Mouse (Mus musculus) cerebellum, postnatal 10 days (tissue): ENCODE results near the gene Zglp1.

Experiments
- DNase-seq, 2 experiments: peaks; one replicate each; pipeline ENCODE4 v3.0.0; 2021; ENCODE audit warnings: mixed read lengths in 2 of 2

Gene Zglp1

DNA sequence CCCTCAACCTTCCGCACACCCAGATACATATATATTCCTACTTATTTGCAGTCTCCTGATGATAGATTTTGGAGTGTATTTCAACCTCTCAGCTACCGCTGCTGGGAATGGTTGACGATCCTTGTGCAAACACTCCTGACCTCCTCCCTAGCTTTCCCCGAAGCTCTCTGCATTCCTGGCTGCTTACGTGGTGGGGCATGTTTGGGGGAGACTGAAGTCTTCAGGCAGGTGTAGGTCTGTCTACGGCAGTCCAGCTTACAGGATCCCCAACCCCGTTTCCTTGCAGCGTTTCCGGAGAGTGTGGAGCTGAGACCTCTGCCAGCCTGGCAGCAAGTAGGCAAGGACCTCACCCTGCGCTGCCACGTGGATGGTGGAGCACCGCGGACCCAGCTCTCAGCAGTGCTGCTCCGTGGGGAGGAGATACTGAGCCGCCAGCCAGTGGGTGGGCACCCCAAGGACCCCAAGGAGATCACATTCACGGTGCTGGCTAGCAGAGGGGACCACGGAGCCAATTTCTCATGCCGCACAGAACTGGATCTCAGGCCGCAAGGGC lies 41.6 kb downstream of the Zglp1 start:
- no peak for DNase-seq

DNA sequence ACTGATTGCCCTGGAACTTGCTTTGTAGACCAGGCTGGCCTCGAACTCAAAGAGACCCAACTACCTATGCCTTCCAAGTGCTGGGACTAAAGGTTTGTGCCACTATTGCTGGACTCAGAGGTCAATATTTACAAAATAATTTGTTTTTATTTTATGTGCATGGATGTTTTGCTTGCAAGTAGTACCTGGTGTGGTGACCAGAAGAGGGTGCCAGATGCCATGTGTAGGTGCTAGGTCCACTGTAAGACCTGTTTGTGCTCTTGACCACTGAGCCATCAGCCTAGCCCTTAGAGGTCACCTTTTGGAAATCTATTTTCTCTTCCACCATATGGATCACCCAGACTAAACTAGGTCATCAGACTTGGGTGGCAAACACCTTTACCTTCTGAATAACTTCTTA lies 44.2 kb downstream of the Zglp1 start:
- no peak for DNase-seq

DNA sequence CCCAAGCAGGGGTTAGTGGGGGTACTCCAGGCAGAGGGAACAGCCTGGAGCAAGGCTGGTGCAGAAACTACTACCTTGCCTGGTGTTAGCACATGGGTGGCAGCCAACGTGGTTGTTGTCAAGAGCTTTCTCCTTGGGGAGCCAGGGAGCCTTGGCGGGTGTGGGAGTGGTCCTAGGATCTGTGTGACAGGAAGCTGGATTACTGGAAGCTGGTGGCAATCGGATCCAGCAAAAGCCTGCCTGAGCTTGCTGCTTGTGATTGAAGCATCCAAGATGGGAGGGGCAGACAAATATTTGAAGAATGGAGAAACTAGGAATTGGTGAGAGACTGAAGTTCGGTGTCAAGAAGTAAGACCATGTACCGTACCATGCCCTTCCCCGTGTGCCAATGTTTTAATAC lies 44.6 kb downstream of the Zglp1 start:
- DNase-seq = no peak

DNA sequence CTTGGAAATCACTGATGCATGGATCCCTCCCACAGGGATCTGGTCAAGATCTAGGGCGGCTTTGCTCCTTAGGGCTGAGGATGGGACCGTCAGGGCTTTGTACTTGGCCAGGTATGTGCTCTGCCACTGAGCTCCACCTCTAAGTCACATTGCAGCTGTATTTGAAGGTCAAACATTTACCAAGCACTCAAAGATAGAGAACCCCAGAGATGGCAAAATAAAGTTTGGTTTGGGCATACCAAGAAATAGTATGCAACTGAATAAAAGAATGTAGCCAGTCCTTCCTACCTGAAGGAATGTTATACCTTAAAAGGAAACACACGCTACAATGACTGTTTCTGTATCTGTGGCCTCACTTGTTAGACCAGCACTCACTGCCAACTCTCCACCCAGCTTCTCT lies 45.5 kb downstream of the Zglp1 start:
- no peak for DNase-seq

DNA sequence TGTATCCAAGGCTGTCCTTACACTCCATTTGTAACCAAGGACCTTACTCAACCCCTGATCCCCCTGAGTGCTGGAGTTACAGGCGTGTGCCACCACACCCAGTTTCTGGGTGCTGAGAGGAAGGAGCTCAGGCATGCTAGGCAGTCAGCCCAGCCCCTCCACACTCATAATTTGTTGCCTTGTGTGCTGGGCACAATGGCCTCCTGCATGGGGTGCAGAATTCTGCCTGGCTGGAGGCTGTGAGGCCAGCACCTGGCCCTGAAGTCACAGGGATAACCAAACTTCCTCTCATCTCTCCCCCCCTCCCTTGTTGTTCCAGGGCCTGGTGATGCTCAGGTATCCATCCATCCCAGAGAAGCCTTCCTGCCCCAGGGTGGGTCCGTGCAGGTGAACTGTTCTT lies 48.3 kb downstream of the Zglp1 start:
- DNase-seq = no peak

DNA sequence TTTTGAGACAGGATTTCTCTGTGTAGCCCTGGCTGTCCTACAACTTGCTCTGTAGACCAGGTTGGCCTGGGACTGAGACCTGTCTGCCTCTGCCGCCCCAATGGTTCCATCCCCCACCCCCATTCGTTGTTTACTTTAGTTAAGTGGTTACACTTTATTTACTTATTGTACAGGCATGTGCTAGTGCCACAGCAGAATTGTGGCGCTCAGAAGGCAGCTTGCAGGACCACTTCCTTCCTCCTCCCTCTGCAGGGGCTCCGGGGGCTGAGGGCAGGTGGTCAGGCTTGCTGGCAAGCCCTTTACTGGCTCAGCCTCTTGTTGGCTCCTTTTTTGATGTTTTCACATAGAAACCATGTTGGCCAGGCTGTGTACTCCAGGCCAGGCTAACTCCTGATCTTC lies 49.7 kb downstream of the Zglp1 start:
- DNase-seq = peak in 1 of 2 experiments; percentile 34

DNA sequence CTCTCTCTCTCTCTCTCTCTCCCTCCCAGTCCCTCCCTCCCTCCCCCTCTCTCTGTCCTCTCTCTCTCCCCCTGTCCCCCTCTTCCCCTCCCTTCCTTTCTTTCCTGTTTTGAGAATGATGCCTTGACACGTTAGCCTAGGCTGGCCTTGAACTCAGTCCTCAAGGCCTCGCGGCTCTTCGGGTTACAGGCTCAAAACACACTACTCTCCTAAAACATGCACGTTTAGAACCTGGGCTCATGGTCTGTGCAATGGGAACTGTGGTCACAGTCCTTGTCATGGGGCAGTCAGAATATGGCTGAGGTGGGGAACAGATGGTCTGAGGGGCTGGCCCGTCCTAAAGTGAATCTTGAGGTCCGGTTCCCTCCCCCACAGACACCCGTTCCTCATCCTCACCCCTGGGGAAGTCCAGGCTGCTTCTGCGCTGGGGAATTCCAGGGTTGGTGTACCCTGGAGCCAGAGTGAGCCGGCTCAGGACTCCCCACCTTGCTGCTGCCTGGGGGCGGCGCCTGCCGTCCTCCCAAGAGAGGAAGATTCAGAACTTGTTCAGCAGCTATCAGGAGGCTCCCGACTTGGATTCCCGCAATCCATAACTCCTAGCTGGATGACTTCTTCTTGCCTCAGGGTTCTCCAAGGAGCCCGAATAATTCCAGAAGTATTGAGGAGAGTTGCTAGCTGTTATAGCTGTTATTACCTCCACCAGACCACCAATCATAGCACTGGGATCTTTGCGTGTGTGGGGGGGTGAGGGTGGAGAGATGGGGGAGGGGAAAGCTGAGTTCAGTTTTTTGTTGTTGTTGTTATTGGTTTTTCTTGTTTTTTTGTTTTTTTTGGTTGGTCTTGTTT lies 50.3 kb downstream of the Zglp1 start:
- no peak for DNase-seq

DNA sequence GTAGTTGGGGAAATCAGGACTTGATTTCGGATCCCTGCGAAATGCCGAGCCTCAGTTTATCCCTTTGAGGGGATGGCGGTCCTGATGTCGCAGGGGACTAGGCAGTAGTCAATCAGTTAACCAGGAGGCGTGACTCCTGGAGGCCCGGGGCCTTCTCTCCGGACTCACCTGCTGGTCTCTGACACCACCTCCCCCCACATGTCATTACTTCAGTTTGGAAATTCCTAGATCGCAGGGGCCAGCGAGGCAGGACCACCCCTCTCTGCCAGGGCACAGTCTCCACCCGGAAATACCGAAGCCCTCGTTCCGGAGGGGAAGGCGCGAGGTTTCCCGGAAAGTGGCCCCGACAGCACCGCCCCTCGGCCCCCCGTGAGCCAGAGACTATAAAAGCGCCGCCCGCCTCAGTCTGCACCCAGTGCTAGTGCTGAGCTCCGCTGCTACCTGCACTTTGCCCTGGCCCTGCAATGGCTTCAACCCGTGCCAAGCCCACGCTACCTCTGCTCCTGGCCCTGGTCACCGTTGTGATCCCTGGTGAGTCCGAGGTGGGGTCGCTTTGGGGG lies 51.2 kb downstream of the Zglp1 start, which contains the start of gene Icam1:
Gene Icam1 (plus strand): TSS at position 415 of the 560 bp plus-strand sequence.
- peak; percentile 34 to 35 for DNase-seq

DNA sequence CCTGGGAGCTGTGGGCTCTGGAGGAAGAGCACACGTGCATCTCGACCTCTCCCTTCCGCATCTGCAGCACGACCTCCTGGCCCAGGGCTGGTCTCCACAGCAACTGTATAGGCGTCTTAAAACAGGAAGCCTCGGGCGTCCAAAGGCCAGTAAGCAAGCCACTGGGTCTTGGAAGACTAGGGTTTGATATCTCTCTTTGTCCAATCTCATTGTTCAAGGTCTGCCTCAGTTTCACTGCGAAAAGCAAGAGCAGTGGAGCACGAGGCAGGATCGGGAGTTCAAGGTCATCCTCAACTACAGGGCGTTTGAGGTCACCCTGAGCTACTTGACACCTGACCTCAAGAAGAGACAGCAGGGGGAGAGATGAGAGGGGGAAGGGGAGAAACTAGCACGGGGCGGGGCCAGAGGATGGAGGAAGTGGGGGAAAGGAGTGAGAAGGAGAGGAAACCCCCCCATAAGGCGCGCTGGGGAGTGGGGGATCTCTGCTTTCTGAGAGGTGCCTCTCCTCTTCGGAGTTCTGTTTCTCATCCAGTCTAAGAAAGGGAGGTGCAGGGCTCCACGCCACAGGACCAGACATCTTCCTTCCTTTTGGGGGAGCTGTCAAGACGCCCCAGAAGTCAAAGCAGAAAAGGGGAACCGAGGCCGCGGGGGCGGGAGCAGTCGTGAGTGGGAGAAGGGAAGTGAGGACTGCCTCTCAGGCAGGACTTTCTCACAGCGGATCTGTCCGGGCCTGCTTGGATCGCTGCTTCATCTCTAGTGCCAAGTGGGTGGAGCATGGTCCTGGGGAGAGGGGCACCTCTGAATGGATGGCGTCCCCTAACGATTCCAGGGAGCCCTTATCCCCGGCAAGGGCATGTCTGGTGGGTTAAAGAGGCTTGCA lies 52.0 kb downstream of the Zglp1 start:
- DNase-seq = peak in 1 of 2 experiments; percentile 53
